Mouse (Mus musculus) adrenal gland, postnatal 36 days (tissue): ENCODE data around the gene Aimp2. TPM values are rescaled to one million over a fixed set of nuclear protein-coding genes. Genes with fewer than 3 reads are reported as not detected.

Source experiments
- DNase-seq, 2 experiments: peaks; one replicate each; pipeline ENCODE4 v3.0.0; 2021; ENCODE audit warnings: mixed read lengths in 1 of 2
- long read RNA-seq, 2 experiments: library from polyadenylated mRNA; stranded (forward); transcript quantifications; one replicate each; pipeline ENCODE4 v2.0.0; 2021; ENCODE audit warnings: borderline sequencing depth in 2 of 2
- total RNA-seq, 2 experiments: library from RNA; stranded (reverse); gene quantifications; 2 replicates each; pipeline ENCODE4 v1.2.3; 2021

Aimp2 gene
- 10 to 100 TPM; 38.3 to 39.0 TPM for total RNA-seq
- long read RNA-seq, experiment 1, transcript Aimp2-202 (4 exons, 1,073 nt): minor isoform, 6 of 42 reads
- long read RNA-seq, experiment 1, transcript Aimp2-201 (4 exons, 1,185 nt): major isoform, 31 of 42 reads
- long read RNA-seq, experiment 1, partial matches to known transcripts: 3 of 42 reads
- long read RNA-seq, experiment 1, other reads (novel, unspliced or antisense): 2 of 42 reads
- long read RNA-seq, experiment 2, transcript Aimp2-201 (4 exons, 1,185 nt): major isoform, 9 of 12 reads
- long read RNA-seq, experiment 2, partial matches to known transcripts: 2 of 12 reads
- long read RNA-seq, experiment 2, other reads (novel, unspliced or antisense): 0 of 12 reads

- DNase-seq: peak; percentile 96
These were observed at the start of gene Aimp2, which contains the start of gene Pms2 for GRCm38 (mm10) chr5:143909417-143910400. Gene Aimp2 (minus strand): TSS chr5:143909847. Gene Pms2 (plus strand): TSS chr5:143909964.

DNA sequence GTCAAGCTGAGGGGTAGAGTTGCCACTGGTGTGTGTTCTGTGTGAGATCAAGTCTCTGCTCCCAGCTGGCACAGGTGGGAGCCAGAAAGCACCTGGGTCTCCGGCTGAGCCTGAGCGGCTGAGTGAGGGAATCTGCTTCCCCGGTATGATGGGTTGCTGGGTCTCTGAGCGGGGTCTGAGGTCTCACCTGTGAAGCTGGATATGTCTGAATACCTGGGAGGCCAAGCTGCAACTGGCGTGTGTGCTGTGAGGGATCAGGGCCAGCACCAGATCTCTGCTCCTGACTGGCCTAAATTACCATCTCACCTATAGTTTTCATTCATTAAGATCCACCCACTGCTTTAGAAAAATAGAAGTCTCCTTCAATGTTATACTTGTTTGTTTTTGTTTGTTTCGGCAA, 47.5 kb upstream of the Aimp2 start:
- DNase-seq: no peak

DNA sequence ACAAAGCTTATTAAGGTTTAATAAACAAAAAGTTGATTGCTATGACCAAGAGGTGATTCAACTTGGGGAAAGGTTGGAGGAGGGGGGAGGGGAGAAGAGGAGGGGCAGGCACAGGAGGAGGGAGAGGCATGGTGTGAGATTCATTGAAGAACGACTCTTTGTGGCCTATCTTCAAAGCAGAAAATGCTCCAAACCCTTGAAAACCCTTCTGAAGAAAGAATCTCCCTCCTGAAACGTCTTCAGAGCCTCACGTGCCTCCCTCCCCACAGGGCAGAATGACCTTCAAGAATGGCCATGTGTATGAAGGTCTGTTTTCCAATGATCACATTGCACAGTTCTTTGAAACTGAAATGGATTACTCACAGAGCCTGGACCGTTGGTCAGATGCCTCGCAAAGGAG, 40.4 kb upstream of the Aimp2 start:
- peak; percentile 23 to 35 for DNase-seq

- no peak for DNase-seq
These were observed 38.7 kb upstream of the Aimp2 start for GRCm38 (mm10) chr5:143948361-143948760.

- DNase-seq: no peak
These were observed 33.8 kb upstream of the Aimp2 start for GRCm38 (mm10) chr5:143943231-143944125.

DNA sequence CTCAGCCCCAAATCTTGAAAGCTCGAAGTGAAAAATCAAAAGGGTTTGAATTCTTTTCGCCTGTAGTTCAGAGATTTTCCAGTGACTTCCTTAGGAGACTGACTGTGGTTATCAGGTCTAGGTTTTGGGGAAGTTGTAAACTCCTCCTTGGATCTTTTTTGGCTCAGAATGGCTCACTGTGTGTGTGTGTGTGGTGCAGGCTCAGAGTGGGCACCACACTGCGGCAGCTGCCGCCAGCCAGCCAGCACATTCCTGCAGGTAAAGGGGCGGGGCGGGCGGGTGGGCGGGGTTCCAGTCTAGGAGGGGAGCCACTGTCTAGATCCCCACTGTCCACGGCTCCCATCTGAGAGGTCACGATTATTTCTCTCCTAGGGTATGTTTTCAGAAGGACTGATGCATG, 31.9 kb upstream of the Aimp2 start:
- DNase-seq: no peak

DNA sequence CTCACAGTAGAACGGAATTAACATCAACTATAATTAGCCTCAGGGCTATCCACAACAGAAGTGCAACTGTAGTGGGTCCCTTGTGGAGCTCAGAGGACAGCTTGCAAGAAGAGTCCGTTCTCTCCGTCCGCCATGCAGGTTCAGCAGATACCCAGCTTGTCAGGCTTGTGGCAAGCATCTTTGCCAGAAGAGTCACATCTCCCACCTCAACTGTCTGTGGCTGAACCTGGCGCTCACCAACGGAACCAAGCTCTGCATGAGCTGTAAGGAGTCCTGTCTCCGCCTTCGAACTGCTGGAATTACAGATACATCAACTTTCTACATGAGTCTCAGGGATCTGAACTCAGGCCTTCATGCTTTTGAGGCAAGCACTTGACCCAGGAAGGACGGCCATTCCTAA, 26.5 kb upstream of the Aimp2 start:
- DNase-seq: no peak

DNA sequence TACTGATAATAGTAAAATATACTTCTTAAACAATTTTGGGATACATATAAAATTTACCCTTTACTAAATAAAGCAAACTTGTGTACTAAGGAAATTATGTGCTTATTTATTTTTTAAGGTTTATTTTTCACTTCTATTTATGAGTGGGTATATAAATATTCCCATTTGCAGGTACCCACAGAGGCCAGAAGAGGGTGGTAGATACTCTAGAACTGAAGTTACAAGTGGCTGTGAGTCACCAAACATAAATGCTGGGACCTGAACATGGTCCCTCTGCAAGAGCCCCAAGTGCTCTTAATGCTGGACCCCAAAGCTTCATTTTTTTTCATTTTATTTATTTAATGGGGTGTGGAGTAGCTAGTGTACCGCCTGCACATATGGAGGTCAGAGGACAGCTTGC, 24.2 kb upstream of the Aimp2 start:
- no peak for DNase-seq

GRCm38 (mm10) chr5:143933414-143933813, 23.8 kb upstream of the Aimp2 start:
- no peak for DNase-seq

DNA sequence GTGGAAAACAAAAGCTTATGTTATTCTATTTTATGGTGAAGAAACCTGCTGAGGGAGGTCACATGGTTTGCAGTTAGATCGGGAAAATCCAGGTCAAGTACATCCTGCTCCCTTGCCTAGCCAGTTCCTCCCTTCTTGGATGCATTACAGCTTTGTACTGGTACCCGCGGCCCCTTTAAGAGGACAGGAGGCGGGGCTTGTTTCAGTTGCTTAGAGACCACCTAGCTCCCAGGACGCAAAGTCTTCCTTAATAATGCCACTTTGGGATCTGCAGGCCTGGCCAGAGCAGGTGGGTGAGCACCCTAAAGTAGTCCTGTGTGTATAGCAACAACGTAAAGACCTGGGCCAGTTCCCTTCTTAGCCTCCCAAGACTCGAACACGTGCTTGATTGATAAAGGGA, 23.2 kb upstream of the Aimp2 start, which contains the start of gene Rsph10b:
Gene Rsph10b (plus strand): TSS at position 205 of the 400 bp plus-strand sequence.
- peak; percentile 43 to 59 for DNase-seq

- DNase-seq: no peak
These were observed 22.4 kb upstream of the Aimp2 start for GRCm38 (mm10) chr5:143931863-143932580.

GRCm38 (mm10) chr5:143930656-143931055, 21.0 kb upstream of the Aimp2 start:
- DNase-seq: no peak

GRCm38 (mm10) chr5:143929291-143929690, 19.6 kb upstream of the Aimp2 start:
- DNase-seq: no peak

GRCm38 (mm10) chr5:143927875-143928274, 18.2 kb upstream of the Aimp2 start, which contains the start of gene Gm42421:
Gene Gm42421 (plus strand): TSS chr5:143928175.
- DNase-seq: no peak

DNA sequence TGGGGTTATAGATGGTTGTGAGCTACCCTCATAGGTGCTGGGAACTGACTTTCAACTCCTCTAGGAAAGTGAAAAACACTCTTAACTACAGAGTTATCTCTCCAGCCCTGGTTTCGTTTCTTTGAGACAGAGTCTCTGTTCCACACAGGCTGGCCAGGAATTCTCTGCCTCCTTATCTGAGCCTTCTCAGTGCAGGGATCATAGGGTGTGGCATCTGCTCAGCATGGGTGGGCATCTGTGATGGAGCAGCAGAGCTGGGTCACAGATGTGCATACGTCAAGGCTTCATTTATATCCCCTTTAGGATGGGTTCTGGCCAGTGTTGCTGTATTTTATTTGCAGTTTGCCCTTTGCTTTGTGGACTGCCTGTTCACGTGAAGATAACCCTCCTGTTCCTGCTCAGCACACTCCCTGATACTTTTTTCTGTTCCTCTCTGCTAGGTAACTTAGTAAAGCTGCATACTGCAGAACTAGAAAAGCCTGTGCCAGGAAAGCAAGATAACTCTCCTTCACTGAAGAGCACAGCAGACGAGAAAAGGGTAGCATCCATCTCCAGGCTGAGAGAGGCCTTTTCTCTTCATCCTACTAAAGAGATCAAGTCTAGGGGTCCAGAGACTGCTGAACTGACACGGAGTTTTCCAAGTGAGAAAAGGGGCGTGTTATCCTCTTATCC, 15.3 kb upstream of the Aimp2 start:
- no peak for DNase-seq

DNA sequence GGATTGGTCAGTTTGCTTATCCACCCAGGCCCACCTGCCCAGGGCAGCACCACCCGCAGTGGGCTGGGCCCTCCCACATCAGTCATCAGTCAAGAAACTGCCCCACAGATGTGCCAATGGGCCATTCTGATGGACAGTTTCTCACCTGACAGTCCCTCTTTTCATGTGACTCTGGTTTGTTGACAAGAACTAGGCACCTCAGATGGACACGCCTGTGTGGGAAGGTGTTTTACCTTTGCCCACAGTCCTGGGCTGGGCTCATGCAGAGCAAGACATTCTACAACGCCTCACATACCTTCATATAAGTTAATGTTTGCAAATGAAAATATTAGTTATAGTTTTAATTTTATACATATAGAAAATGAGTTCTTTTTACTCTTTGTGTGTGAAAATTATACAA, 8.5 kb upstream of the Aimp2 start:
- no peak for DNase-seq

GRCm38 (mm10) chr5:143917418-143917817, 7.8 kb upstream of the Aimp2 start:
- peak; percentile 67 to 81 for DNase-seq

GRCm38 (mm10) chr5:143916221-143916620, 6.6 kb upstream of the Aimp2 start:
- DNase-seq: no peak

DNA sequence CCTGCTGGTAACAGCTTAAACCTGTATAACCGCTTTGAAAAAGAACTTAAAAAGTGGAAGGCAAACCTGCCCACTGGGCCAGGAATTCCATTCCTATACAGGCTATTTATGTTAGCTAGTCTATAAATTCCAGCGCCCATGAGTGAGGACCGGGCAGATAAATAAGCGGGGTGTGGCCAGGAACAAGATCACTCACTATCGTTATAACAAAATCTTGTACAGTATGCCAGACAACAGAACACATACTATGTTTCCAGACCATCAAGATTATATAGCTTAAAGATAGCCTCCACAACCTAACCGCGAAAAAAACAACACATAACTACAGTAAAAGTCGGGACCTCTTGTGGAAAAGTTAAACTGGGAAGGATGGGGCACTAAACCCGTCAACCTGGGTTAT, 721 bp downstream of the Aimp2 start:
- no peak for DNase-seq

GRCm38 (mm10) chr5:143906429-143906828, 3.2 kb downstream of the Aimp2 start:
- DNase-seq: no peak
